Mouse (Mus musculus): ENCODE data around the gene Rnf32. TPM values are rescaled to one million over a fixed set of nuclear protein-coding genes. Genes with fewer than 3 reads are reported as not detected.

Gene Rnf32
- total RNA-seq, 2 experiments from 2014 or later: 22.5 to 26.1 TPM

DNA sequence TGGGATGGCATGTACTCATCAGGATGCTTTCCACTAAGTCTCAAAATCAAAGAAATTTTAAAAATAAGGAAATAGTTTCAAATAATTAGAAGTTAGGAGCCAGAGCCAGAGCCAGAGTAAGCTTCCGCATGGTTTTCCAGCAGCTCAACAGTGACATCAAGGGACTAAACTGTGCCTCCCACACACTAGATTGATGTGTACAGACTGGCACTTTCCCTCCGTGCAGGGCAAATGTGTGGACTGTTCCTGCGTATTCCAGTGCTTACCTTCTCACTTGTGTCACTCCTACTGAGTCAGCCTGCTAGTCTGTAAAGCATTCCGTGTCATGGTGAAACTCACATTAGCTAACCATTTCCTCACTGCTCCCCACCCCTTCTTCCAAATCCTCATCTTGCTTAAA lies 75.1 kb downstream of the Rnf32 start:
- DNase-seq (ENCODE audit: low spot score in 2 of 2): no peak

DNA sequence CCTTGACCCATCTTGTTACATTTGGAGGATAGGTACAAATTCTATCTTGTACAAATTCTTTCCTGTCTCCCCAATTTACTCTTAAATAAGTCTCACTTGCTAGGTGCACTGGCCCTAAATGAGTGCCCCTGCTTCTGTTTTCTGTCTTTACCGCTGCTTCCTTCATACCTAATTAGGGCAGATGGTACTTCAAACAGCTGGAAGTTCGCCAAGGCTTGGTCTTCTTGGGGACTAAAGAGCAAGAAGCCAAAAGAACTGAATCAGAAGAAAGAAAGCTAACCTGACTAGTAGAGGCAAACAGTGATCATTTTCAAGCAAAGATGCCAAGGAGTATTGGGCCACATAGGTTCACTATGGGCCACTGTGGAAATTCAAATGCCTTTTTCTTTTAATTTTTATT lies 77.6 kb downstream of the Rnf32 start:
- DNase-seq (ENCODE audit: low spot score in 2 of 2): no peak

DNA sequence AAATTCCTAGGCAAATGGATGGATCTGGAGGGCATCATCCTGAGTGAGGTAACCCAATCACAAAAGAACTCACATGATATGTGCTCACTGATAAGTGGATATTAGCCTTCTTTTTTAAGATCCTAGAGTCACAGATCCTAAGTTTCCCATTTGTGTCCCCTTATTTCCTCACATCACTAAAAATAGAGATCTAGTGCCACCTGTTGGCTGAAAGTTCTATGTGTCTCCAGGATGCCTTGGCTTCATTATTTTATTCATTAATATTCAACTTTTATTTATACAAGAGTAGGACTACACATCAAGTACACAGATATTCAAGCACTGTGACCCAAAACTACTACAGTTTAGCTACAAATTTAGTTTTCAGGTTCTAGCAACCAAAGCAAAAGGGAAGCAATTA lies 79.0 kb downstream of the Rnf32 start:
- no peak for DNase-seq (ENCODE audit: low spot score in 2 of 2)

Other genes starting within 250 kb of the Rnf32 start
- gene Lmbr1, start 182.4 kb downstream of the Rnf32 start, total RNA-seq (2021): 10 to 100 TPM; 29.3 to 29.5 TPM
- gene Nom1, start 238.7 kb downstream of the Rnf32 start, total RNA-seq (2021): 10 to 100 TPM; 19.6 to 23.3 TPM

All from layer of hippocampus, adult 18-20 months (tissue).